Mouse (Mus musculus): ENCODE measurements at regions not wholly inside any gene's neighbourhood (a gene's known extent, or its start where the extent isn't known, plus 50 kb on each side); places are given as distances from the start of the nearest gene placed in this dataset.

DNA sequence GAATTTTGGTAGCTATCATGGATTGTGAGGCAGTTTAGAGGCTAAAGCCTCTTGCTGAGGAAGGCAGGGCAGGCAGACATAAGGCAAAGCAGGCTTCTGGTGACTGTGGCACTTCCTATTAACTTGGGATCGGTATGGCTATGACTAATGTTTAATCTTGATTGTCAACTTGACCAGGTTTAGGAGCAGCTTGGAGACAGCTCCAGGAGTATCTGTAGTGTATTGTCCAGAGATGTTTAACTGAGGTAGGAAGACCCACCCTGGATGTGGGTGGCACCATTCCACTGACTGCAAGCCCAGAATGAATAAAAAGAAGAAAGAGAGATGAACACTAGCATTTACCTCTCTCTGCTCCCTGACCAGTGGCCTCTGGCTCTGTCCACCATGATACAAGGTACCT is 83.1 kb upstream of the 1700024P04Rik start:
- no peak for ATAC-seq (ENCODE audit: extremely low read depth, insufficient number of reproducible peaks, low FRiP score, poor library complexity, severe bottlenecking)

DNA sequence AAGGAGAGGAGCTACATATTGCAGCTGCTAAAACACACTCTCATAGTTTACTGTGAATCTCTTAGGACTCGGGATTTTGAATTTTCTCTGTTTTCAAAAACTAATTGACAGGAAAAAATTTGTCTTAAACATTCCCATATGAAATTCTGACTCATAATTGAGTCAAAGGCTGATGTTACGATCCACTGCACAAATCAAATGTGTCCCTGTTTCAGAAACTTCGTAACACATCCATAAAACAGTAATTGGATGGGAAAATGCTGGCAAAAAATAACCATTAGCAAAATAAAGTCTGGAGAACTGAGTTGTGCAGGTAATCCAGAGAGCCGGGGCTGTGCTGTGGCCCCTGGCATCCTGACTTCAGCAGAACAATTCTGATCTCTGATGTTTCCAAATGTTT is 79.1 kb upstream of the 1700024P04Rik start:
- no peak for ATAC-seq (ENCODE audit: extremely low read depth, insufficient number of reproducible peaks, low FRiP score, poor library complexity, severe bottlenecking)

DNA sequence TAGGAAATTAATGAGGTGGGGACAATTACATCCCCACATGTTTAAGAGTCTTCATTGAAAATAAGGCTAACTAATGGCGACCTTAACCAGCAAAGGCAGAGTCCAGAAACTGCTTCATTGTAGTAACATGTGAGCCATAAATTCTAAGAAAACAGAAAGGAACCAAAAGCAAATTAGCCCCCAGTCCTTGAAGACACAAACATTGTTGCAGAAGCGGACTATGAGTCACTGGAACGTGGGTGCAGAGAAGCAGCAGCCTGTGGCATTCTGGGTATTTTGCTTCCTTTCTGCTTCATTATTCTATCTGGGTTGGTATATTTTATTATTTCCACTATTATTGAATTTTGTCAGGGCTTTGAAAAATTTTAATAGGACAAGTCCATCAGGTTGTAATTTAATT is 78.6 kb upstream of the 1700024P04Rik start:
- ATAC-seq (ENCODE audit: extremely low read depth, insufficient number of reproducible peaks, low FRiP score, poor library complexity, severe bottlenecking), result no peak

DNA sequence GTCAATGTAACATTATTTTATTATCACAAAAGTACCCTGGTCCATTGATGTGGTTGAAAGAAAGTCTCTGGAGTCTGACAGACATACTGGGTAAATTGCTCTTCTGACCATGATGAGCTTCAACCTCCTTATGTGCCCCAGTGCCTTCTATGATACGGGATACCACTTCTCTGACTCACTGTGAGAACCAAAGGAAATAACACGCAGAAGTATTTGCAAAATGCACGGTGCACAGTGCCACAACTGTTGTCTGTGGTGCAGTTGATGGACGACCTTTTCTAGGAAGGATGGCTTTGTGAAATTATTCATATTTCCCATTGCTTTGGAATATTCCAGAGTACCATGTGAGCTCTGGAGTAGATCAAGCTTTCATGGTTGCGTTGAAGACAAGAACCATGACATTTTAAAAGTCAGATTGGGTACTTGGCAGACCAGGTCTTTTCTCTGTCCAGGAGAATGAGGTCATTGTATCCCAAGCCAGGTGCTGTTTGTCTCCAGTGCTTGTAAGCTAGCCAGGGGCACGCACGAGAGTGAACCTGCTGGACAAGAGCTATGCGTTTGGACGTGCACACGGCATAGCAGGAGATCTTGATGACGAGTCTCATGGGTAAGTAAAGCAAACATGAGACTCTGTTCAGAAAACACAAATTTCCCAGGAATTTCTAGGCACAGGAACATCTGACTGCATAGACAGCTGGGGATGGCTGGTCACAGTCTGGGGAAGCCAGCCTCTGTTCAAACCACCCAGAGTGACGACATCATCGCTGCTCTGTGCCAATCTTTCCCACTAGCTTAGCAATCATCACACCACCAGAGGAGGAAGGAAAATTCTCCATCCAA is 74.0 kb upstream of the 1700024P04Rik start:
- ATAC-seq (ENCODE audit: extremely low read depth, insufficient number of reproducible peaks, low FRiP score, poor library complexity, severe bottlenecking), result no peak

DNA sequence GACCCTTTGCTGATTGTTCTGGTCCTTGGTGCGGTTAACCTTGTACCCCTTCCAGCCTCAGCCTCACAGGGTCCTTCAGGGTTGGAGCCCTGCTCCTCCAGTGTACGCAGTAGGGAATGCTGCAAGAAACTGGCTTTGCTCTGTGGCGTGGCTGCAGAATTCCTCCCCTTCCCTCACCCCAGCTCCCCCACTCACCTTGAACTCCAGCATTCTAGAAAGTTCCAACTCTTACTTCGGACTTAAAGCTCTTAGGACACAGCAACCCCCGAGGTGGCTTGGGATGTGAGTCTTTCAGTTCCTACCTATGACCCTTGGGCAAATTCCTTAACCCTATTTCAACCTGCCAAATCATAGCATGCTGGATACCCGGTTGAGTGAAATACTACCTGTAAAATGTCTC is 73.3 kb upstream of the 1700024P04Rik start:
- ATAC-seq (ENCODE audit: extremely low read depth, insufficient number of reproducible peaks, low FRiP score, poor library complexity, severe bottlenecking), result no peak

DNA sequence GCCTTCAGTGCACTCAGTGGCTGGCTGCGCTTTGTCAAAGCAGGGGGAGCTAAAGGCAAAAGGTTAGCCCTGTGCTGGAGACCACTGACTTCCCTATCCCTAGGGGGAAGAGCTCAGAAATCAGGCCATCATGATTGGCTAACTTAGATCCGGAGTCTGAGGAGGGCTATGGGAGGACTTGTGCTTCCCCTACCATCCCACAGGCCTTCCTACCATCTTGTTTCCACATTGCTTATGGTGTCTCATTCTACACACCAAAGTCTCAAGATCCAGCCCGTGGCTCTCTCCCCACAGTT is 72.9 kb upstream of the 1700024P04Rik start:
- ATAC-seq (ENCODE audit: extremely low read depth, insufficient number of reproducible peaks, low FRiP score, poor library complexity, severe bottlenecking), result no peak

DNA sequence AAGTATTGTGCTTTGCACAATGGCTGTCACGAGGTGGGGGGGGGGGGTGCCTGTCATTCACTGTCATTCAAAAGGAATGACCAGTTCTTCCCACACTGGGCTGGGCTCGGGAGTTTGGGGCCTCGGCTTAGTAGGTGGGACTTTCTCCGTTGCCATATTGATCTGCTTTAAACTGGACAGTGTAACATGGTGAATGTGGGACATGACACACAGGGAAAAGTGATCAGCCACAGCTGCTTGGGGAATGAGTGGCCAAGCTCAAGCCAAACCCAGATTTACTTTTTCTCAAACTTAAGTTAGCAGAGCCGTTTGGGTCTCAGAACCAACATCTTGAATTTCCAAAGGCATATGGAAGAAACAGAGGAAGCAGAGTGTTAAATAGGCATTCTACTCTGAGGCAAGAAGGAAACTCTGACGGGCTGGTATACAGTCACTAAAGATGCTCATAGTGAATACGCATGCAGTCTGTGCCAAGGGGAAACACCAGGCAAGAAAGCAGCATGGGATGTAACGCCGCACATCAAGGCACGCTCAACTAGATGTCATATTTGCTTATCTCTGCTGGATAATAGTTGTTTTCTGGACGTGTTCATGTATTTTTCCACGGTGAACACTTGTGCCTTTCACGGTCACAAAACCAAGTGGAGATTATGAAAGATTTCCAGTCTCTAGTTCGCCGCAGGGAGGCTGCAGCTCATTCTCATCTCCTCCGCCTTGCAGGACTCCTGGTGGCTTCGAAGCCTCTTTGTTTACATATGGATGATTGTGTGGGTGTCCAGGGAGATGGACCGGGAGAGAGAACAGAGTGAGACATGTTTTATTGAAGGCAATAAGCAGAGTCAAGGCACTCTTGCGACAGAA is 72.3 kb upstream of the 1700024P04Rik start:
- no peak for ATAC-seq (ENCODE audit: extremely low read depth, insufficient number of reproducible peaks, low FRiP score, poor library complexity, severe bottlenecking)

DNA sequence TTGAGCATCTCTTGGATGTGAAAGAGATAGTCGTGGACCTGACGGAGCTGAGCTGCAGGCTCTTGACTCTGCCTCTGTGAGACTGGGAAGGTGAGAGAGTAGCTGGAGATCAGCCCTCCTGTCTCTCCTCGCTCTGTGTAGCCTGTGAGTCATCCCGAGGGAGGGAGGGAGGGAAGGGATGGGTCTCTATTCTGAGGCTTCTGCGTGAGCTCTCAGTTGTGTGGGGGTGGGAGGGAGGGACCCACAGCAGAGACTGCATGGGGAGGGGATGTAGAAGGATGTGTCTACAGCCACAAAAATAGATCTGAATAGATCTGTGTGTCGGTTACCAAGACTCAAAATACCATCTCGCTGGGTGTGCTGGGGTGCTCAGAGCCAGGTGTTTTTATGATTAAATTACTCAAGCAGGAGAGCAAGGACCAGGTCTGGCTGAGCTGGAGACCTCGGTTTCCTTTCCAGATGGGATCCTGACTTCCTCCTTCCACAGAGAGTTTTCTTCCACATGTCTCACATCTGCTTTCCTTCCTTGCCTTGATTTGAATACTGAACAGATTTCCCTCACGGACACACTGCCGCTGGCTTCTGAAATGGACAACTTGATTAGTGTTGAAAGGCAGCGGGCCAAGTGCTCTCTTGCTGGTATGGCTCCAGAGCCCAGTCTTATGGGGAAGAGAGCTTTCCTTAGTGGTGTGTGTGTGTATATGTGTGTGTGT is 71.4 kb upstream of the 1700024P04Rik start:
- no peak for ATAC-seq (ENCODE audit: extremely low read depth, insufficient number of reproducible peaks, low FRiP score, poor library complexity, severe bottlenecking)

DNA sequence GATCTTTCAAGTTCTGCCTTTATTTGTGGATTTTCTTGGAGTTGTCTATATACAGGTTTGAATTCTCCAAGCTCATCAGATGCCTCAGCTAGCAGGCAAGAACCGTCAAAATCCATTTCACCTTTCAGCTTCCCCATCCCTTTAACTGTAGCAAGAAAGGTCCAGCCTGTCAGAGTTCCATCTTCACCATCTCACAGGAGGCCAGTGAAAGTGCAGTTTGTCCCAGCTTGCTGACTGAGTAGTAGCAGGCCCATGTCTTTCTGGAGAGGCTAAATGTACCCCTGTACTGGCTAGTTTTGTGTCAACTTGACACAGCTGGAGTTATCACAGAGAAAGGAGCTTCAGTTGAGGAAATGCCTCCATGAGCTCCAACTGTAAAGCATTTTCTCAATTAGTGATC is 67.7 kb upstream of the 1700024P04Rik start:
- ATAC-seq (ENCODE audit: extremely low read depth, insufficient number of reproducible peaks, low FRiP score, poor library complexity, severe bottlenecking), result no peak

DNA sequence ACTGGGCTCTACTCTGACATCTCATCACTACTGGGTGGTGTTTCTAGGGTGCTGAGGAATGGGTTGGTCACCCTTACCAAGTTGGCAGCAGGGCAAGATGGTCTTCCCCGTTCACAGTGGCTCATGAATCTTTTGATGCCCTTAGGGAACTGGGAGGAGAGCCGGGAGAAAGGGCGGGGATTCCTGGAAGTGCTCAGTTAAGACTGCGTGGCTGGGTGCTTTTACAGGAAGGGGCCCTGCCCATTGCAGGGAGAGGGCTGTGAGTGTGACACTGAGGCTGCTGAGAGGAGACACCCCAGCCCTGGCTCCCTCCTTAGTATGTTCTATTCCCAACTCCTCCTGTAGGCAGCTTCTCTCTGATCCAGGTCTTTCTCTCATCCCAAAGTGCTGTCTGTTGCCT is 65.3 kb upstream of the 1700024P04Rik start:
- no peak for ATAC-seq (ENCODE audit: extremely low read depth, insufficient number of reproducible peaks, low FRiP score, poor library complexity, severe bottlenecking)

DNA sequence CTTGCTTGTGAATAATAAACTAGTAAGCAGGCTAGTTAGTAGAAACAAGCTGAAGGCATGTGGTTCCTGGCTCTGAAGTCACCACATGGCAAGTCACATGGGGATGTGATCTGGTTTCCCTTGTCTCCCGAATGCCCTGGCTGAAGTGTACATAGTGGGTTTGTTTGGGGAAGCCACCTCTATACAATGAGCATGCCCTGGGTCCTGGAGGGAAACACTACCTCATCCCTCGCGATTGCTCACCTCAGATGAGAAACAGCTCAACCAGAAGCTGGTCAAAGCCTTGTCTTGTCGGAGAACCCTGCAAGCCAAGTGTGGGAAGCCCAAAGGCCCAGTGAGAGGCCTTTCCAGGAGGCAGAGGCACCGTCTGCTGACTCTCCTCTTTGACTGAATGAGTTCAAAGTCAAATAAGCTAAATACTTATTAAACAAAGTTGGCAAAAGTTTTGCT is 64.3 kb upstream of the 1700024P04Rik start:
- ATAC-seq (ENCODE audit: extremely low read depth, insufficient number of reproducible peaks, low FRiP score, poor library complexity, severe bottlenecking), result no peak

DNA sequence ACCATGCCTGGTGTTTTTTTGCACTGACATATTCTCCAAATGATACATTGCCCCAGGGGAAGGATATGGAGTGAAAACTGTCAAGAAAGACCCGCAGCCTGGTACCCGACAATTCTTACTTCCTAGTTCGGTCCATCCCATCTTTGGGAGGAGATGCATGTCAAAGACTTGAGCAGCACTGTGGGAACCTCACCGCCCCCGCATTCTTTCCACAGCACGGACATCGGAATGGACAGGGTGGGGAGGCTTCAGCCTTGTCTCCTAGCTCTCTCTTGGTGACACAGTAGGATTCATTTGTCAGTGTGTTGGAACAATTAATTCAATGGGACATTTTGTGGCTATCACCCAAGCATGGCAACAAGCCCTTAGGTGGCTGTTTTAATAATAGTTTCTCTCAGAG is 62.9 kb upstream of the 1700024P04Rik start:
- ATAC-seq (ENCODE audit: extremely low read depth, insufficient number of reproducible peaks, low FRiP score, poor library complexity, severe bottlenecking), result no peak

DNA sequence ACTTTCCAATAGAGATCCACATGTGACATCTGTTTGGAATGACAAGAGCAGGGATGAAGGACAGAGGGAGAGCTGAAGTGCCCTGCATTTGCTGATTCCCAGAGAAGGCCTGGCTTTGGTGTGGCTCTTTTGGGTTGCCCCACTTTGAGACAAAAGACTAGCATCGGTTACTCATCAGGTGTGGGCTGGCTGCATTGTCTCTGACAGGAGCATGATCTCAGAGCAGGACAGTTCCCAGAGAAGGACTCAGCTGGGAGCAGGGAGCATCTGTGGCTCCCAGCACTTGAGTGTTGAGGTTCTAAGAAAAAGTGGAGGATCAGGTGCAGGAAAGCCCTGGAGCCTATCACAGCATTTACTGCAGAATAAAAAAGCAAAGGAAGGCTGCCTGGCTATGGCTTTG is 62.4 kb upstream of the 1700024P04Rik start:
- no peak for ATAC-seq (ENCODE audit: extremely low read depth, insufficient number of reproducible peaks, low FRiP score, poor library complexity, severe bottlenecking)

DNA sequence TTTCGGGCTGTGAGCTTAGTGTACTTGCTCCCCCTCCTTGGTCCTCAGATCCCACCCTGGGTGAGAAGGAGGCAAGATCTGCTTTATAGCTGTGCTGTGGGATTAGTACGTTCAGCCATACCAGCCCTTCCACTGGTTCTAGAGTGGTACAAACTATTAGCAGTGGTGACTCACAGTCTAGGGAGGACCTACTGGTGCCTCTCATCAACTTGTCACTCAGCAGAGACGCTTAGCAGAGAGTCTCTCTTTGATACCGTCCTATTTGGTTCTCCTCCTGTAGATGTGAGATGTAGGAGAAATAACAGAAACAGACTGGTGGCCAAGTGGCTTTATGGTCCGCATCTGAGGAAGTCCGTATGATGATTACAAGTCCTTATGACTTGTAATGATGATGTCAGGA is 57.7 kb upstream of the 1700024P04Rik start:
- ATAC-seq (ENCODE audit: extremely low read depth, insufficient number of reproducible peaks, low FRiP score, poor library complexity, severe bottlenecking), result no peak

DNA sequence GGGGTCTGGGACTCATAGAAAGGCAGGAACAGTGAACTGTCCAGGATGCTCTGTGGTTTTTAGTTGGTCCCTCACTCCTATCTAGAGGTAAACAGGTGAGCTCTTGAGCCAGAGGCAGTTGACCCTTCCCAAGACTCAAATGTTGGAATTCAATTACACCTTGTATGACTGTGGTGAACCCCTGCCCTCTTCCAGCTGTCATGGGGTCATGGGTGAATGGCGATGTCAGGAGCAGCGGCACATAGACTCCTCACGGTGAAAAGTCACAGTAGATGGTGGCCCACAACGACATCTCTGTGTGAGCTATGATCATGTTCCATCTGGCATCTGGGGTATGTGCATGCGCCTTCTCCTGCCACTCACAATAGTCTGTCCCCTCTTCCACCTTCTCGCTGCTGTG is 56.9 kb upstream of the 1700024P04Rik start:
- no peak for ATAC-seq (ENCODE audit: extremely low read depth, insufficient number of reproducible peaks, low FRiP score, poor library complexity, severe bottlenecking)

DNA sequence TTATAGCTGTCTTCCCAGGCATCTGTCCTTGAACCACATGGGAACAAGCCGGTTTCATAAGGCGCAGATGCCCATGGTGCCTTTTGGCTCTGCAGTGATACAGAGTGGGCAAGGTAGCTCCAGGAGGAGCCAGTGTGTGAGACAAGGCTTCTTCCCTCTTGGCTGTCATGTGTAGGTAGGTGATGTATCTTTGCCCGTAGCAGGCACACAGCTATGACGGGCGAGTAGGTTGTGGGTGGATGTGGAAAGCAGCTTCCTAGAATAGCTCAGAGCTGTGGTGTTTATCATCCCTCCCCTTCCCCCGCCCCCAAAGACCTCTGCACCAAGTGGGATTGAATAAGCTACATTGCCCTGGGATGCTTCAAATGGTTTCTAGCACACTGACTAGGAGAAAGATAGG is 56.5 kb upstream of the 1700024P04Rik start:
- no peak for ATAC-seq (ENCODE audit: extremely low read depth, insufficient number of reproducible peaks, low FRiP score, poor library complexity, severe bottlenecking)

DNA sequence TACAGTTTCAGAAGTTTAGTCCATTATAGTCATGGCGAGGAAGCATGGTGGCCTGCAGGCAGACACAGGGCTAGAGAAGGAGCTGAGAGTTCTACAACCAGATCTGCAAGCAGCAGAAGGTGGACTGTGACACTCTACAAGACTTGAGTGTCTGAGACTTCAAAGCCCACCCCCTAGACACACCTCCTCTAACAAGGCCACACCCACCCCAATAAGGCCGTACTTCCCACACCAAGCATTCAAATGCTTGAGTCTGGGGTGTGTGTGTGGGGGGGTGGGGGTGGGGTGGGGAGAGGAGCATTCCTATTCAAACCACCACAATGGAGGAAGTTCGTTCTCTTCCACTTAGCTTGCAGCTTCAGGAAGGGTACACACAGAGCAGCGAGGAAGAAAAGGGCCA is 55.8 kb upstream of the 1700024P04Rik start:
- no peak for ATAC-seq (ENCODE audit: extremely low read depth, insufficient number of reproducible peaks, low FRiP score, poor library complexity, severe bottlenecking)

DNA sequence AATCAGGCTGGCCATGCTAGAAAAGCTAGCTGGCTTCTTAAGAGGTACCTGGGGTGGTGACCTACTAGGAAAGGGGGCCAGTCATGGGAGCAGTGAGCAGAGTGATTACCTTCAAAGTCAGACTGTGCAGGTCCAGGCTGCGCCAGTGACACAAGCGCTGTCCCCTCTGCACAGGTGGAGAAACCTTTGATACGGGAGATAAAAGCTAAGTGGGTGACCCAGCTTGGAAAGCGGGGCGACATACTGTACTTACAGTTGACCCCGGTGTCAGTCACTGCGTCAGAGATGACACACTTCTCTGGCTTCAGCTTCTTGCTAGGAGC is 54.7 kb upstream of the 1700024P04Rik start:
- no peak for ATAC-seq (ENCODE audit: extremely low read depth, insufficient number of reproducible peaks, low FRiP score, poor library complexity, severe bottlenecking)

DNA sequence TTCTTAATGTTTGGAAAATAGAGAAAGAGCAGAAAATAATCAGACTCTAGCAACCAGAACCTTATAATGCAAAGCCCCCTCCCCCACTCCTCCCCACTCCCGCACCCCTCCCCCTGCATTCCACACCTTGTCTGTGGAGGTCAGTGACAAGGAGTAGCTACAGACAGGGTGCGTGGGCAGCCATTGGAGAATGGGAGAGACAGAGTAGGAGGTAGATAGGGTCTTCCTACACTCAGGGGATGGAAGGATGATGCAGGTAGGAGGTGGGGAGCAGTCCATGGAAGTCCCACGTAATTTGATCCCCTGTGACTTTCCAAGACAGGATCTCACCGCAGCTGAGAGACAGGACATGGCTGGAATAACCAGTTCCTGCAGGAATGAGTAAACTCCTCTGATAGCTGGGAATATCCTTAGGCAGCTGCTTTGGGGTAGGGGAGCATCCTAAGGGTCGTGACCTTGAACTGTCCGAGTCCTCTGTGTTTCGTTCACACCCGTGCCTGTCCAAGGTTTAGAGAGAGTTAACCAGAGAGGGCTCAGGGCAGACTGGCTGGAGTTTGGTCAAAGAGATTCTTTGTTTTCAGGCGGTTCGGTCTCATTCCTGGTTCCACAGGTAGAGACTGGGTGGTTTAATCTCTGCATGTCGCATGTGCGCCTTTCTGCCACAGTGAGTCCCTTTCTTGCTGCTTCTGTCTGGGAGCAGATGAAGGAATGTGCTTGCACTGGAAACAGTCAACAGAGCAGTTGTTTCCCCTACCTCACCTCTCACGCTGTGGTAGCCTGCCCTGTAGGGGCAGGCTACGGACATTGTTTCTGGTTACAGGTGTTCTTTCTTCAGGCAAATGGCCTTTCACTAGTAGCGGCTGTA is 54.1 kb upstream of the 1700024P04Rik start:
- ATAC-seq (ENCODE audit: extremely low read depth, insufficient number of reproducible peaks, low FRiP score, poor library complexity, severe bottlenecking), result no peak
